Mouse (Mus musculus) MEL-GATA-1-ER (cell line): ENCODE results near the gene Prkce.
A peak's percentile ranks its signal among the peaks of the same experiment; 100 is the strongest.

Experiments
- DNase-seq: peaks from one replicate; pipeline ENCODE4 v3.0.0-alpha.2; 2012; ENCODE audit warnings: low read depth; ENCODE audit errors: extremely low read depth

The Prkce gene

DNA sequence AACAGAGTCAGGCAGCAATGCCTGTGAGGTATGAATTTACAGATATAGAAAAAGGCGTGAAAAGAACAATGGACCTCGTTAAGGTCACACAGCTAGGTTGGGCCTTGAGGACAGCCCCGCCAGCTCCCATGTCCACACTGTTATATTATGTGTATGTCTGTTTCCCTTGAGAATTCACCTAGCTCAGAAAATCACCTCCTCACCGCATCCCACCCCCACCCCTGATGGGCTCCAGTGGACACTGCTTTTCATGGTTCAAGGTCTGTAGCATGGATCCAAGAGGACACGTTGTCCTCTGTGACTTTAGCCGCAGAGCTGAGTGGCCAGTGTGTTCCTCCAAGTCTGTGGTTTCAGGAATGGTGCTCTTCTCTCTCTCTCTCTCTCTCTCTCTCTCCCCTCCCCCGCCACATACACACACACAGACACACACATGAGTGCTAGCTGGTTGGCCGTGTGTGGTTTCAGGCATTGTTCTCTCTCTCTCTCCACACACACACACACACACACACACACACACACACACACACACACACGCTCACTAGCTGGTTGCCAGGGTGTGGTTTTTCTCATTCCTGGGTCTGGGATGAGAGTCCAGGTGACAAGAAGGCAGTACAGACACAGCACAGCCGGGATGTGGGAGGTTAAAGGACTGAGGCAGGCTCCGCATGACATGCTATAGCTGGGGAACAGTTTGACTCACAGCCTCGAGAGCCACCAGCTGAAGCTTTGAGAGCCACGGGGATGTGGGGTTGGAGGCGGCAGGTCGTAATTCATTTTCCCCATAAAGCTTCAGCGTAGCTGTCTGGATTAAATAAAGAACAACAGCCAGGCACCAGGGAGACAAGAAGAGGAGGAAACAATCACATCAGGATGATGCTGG is 162.7 kb downstream of the Prkce start:
- DNase-seq = no peak

DNA sequence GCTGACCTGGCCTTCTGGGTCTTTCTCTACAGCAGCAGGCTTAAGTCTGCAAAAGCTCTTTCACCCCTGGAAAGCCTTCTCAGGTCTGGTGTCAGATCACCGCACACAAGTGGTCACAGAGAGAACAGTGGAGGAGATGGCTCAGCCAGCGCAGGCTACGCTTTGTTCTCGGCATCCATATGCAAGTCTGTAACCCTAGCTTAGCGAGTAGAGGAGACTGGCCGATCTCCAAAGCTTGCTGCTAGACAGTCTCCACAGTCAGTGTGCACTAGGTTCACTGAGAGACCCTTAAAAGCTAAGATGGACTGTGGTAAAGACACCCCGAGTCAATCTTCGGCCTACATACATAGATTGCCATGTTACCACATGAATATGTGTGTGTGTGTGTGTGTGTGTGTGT is 164.2 kb downstream of the Prkce start:
- no peak for DNase-seq

DNA sequence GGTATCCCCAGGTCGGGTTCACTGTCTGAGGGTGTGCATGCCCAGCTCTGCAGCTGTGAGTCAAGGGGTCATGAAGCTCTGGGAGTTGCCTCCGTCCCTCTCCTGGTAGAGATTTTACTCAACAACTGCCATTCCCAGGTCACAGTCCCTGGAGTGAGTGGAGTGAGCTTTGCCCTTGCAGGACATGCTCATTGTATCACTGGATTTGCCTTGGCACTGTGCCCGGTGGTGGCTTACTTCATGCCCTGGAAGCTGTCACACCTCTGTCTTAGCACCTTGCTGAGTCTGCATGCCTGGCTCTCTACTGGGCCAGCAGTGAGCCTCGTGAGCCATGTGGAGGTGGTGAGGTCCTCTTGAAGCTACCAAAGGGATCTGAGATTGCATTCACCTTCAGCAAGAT is 167.4 kb downstream of the Prkce start:
- DNase-seq = no peak

DNA sequence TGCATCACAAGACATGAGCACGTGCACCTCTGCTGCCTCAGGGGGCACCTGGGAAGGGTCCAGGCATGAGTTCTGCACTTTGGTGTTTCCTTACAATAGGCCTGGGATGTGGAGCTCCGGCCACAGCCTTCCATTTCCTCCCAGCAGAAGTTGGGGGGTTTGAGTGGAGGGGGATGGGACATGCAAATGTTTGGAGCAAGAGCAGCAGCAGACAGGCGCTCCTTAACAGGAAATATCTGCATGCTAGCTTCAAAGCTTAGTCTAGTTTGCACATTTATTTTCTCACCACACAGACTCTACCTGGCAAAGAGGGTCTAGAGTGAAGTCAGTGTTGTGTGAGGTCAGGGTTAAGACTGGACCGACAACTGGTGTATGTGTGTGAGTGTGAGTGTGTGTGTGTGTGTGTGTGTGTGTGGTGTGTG is 169.1 kb downstream of the Prkce start:
- DNase-seq = no peak

DNA sequence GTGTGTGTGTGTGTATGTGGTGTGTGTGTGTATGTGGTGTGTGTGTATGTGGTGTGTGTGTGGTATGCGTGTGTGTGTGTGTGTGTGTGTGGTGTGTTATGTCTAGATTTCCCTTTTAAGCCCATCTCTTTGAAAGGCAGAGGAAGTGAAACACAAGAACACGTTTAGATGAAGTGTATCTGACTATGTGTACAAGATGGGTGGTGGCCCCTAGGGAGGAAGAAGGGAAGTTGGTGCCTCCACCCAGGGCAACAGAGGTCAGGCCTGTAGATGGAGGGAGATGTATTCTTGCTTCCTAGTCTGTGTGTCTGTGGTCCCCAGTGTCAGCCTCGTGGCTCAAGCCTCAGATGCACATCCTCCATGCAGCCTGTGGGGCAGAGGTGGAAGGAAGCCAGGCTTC is 169.5 kb downstream of the Prkce start:
- peak; percentile 7 for DNase-seq

DNA sequence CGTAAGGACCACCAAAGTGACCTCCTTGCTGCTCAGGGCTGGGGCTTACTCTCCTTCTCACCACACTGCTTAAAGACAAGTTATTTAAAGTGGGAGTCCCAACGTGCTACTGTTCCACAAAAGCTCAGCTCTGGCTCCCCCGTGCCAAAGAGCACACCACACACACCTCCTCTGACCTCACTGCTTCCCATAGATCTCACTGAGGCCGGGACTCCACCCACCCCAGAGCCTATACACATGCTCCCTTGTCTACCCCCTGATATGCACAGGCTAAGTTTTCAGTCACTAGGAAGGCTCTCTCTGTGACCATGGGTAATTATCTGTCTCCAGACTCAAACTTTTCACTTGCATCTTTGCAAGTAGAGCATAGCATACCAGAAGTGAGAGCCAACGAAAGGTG is 170.7 kb downstream of the Prkce start:
- DNase-seq = no peak

DNA sequence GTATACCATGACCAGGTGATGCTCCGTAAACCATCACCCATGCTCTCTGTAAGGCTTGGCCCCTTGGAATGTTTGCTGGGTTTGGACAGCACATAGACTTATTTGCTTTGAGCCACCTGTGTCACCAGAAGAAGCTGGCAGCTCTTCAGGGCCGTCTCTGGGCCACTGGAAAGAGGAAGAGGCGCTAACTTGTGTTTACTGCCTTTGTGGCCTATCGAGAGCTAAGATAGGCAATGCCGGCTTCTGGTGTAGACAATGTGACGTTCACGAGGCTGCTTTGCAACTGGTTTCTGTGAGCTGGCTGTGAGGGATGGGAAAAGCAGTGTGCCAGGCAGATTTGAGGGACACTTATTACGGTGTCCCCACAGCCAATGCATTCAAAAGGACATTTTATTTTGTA is 176.4 kb downstream of the Prkce start:
- DNase-seq = peak; percentile 49

DNA sequence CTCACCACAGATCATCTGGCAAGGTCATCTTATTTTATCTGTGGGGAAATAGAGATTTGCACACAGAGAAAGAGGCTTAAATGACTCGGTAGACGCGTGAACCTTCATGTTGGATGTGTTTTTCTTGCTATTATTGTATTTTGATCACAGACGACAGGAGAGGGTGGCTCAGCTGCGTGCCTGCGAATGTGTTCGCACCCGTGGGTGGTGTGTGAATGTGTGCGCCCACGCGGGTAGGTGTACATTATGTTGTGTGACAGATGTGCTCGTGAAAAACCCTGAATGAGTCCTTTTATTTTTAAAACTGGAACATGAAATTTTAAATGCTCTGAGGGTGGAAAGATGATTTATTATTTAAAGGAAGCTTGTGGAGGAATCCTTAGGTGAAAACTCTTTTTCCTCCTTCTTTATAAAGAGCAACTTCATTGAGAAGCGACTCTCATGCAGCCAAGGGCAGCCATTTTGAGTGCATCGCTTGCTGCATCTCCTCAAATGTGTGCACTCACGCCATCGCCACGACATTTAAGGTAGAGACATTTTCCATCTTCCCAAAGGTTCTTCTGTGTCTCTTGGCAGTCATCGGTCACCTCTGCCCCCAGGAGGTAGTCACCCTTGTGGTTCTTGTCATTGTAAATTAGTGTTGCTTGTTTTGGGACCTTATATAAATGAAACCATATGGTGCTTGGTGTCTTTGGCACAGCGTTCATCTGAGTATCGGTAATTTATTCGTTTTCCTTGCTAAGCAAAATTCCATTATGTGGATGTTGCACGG is 177.8 kb downstream of the Prkce start:
- DNase-seq = no peak

DNA sequence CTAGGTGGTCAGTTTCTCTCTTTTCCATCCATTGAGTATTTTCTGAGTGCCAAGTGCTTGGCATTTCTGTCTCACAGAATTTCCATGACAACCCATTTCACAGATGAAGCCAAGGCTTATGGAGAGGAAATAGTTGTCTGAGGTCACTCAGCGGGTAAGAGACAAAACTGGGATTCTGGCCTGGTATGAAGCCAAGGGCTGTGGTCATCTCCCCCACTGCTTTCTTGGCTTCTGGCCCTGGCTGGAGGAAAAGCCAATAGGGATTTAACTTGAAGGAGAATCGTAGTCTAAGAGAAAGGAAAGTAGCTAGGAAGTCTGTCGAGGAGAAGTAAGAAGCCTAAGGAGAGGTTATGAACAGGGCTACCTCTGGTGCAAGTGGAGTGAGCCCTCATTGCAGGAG is 182.7 kb downstream of the Prkce start:
- no peak for DNase-seq

DNA sequence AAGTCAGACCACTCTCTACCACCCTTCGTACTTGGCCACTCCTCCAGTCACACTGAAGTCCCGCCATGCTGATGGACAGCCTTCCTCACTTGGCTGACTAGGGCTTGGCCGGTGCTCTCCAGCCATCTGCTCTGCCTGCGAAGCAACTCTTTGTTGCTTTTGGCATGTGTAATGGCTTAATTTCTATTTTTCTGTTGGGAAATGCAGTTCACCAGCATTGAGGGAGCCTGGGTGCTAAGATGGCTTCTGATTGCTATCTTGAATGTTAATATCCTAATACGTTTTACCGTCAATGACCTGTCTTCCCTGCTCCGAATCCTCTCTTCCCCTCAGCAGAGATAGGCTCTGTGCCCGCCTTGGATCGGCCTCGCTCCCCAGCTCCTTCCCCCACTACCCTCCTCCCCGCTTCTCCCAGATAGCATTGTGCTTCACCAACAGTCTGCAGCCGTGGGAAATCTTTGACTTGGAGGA is 183.2 kb downstream of the Prkce start:
- no peak for DNase-seq

DNA sequence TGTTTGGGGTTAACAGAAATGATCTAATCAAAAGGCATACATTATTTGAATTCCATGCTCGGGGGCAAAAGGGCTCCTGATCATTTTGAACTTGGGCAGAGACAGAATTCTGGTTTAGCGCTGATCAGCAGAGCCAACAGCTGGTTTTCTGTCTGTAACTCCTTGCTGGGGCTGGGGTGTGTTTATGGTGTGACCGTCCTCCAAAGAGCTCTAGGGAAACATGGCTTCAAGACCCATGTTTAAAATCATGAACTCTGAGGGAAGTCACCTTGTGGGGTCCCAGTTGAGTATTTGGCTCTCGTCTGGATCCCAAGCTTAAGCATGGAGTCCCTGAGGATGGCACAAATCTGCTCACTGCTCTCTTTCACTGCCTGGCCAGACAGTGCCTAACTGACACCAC is 183.7 kb downstream of the Prkce start:
- DNase-seq = no peak

DNA sequence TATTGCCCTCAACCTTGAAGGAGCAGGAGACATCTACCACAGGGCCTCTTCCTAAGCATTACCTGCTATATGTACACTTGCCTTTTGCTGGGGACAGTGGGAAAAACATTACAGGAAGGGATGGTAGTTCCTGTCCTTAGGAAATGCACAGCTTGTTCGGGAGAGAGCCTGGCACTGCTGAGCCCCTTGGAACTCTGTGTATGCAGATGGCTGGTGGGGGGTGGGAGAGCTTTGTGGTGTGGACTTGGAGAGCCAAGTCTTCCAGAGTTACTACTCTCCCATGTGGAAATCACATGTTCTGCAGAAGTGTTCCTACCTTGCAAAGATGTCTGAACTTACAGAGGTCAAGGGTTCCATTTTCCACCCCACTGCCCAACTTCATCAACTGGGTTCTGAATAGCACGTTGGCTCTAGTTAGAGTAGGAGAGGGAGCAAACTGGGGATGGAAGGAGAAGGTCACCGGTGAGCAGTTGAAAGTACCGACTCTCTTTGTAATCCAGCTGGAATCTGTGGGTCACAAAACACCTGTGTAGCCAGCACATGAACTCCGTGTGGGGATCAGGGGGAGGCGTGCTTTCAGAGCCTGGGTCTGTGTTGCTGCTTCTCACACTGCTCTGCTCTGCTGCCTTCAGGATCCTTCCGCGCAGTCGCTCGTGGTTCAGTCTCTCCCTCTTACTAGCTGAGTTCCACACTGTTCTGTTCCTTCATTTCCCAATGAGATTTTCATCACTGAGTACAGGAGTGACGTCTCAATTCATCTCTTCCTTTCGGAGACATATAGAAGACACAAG is 184.9 kb downstream of the Prkce start:
- no peak for DNase-seq

DNA sequence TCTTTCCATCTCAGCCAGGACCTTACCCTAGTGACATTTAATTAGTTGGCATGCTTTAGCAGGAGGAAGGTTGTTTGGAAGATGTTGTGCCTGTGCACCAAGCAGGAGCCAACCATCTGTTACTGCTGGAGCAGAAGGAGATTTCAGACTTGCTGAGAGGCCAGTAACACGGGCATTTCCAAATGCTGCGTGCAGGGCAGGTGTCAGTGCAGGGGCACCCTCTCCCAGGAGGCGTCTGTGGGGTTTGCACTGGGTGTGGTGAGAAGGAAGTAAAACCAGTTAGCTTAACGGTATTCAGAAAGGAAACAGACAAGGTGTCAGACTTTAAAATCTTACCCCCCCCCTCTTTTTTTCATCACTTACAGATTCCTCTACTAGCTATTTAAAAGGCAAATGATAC is 186.1 kb downstream of the Prkce start:
- no peak for DNase-seq

DNA sequence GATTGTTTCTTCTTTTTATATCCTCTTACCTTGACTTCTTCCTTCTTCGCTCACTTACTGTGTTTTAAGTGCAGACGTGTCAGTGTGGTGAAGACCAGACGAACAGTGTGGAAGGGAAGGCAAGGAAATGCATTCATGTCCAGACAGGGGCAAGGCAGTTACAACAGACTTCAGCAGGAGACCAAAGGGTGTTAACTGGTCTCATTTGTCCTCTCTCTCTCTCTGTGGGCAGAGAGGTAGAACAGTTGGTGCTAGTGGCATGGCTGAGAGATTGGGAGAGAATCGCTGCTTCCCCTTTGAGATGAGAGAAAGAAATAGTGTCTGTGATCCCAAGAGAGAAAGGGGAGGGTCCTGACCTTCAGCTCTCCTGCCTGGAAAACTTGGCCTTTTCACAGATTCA is 186.5 kb downstream of the Prkce start:
- DNase-seq = no peak

DNA sequence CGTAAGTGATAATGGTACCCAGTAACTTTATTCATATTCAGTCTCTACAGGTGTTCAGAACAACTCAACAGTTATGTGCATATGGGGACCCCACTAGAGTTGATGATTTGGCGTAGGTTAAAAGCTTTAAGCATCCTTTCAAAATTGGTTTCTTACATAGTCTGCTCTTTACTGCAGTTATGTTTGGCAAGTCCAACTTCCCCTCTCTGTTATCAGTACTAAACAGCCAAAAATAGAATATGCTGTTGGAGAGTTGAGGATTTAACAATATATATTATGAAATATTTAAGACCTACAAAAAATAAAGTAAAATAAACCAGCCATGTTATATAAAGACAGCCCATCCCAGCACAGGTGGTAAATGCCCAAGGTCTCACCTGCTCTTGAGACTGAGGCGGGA is 187.3 kb downstream of the Prkce start:
- DNase-seq = peak; percentile 69

DNA sequence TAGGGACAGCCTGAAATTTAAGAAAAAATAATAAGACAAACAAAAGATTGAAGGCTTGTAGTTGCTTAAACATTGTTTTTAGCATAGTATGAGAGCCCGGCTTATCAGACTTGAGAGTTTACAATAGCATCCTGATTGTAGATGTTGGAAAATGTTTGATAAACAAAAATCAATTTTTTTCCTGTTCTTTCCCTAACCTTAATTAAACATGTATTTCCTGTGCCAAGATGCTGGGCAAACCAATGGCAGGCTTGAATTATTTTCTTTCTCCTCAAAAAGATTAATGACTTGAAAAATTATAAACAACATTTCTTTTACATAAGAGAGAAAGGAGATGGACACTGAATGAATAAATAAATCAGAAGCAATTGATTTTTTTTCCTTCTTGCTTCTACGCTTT is 187.7 kb downstream of the Prkce start:
- no peak for DNase-seq

DNA sequence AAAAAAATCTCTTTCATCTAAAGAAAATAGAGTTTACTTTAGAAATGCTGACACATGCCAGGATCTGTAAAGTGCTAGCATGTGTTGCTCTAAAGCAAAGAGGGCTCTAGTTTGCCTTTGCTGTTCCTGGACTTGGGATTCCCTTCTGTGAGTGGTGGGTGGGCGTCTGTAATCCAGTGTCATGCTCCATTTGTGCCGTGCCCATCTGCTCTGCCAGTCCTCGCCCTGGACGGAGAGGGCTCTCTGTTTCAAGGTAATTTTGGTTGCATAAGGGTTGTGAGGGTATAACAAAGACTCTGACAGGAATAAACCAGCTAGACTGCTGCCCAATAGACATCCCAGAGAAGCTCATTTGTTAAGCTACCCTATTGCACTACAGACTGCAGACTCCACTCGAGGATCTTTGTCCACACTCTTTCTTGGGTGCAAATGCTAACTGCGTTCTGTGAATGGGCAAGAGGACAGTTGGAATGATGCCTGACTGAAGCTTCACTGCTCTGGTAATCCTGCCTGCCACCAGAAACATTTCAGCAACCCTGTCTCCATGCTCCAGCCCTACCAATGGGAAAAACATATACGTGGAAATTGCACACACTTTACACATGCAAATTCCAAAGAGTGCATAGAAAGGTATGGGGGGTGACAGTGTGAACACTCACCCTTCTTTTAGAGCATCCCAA is 188.3 kb downstream of the Prkce start:
- no peak for DNase-seq

DNA sequence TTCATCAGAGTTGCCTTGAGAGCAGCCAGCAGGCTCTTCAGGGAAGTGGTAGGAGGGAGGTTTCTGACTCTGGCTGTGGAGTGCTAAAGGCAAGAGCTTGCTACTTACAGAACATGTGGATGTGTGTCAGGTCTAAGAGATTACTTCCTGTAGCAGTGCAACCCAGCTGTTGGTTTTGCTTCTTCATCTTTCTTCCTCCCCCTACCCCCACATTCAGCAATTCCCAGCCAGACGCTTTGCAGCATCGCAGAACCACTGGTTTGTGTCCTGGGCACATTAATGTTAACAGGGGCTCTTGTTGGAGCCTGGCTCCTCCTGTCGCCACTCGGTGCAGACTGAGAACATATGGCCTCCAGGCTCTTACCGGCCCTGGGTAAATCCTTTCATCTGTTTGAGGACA is 190.8 kb downstream of the Prkce start:
- DNase-seq = no peak

DNA sequence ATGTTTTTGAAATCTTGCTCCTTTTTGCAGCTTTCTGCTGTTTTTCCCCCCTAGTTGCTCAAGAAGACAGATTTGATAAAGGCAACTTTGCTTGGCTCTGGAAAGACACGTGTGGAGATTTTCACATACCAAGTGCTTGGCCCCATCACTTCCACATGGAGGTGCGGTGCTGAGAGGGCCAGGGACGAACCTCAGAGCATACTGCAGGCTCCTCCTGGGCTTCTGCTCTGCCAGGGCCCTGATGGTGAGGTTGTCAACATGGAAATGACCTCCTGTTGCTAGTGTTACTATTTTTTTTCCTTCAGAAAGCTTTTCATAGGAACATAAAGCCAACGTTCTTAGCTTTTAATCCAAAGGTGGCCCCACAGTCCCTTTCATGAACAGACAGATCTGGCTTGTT is 191.3 kb downstream of the Prkce start:
- no peak for DNase-seq

DNA sequence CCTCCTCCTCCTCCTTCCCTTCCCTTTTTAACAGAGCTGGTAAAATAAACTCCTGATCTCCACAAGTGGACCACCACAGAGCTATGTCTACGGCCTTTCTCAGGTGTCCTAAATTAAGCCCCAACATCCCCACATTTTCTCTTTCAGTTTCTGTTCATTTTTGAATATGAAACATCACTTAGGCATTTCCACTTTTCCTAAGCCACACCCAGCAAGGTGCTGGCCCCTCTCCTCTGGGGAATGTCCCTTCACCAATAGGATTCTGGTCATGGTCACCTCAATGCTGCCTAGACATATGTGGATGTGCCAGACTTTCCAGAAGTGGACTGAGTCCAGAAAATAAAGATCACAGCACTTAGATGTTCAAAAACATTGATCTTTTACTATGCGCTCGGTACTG is 193.3 kb downstream of the Prkce start:
- DNase-seq = no peak

DNA sequence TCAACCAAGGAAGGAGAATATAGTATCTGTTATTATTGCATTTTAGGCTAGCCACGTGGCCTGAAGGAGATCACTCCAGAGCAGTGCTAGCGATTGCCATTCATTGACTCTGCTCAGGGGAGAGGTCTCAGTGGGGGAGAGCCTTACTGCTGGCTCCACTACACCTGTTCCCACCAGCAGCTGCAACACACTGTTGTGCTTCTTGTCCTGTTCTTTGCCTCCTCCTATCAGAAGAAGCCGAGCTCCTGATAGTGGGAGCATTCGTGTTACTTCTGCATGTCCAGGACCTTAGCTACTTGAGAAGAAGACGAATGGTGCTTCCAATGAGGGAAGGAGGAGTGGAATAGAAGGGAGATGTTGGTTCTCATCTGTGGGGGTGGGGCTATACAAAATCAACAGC is 195.8 kb downstream of the Prkce start:
- DNase-seq = no peak
